Mouse (Mus musculus): ENCODE data around the gene Atad5.

- no peak for TF ChIP-seq CTCF (IDR thresholded peaks at IDR 0.05; ENCODE audit: low read depth)
- no peak for TF ChIP-seq EP300 (optimal IDR thresholded peaks at IDR 0.05)
Measured at GRCm38 (mm10) chr11:80141825-80142521, 52.8 kb downstream of the Atad5 start, which contains the start of gene Tefm.

All from stomach, postnatal 0 days (tissue).